Comparison of ENCODE assay signal across 8 mouse cellular contexts in genomic region chr6:31564182-31564531, GRCm38 (mm10). TPM values are rescaled to one million over a fixed set of nuclear protein-coding genes. Genes with fewer than 3 reads are reported as not detected.
DNase-seq lines count a peak whose midpoint lies in the region; ATAC-seq and TF ChIP-seq lines count a peak whose summit lies in the region.

No protein-coding gene starts in this region.

- peak overlapping the region; percentile 87 for H3K4me2 ChIP-seq in heart, embryonic 15.5 days
- H3K4me2 ChIP-seq in forebrain, embryonic 16.5 days (ENCODE audit: low read length): peak overlapping the region; percentile 94
- peak overlapping the region; percentile 98 for H3K4me2 ChIP-seq in liver, postnatal 0 days (ENCODE audit: low read depth, low read length)

- peak overlapping the region; percentile 77 for H3K9ac ChIP-seq in heart, embryonic 15.5 days
- H3K9ac ChIP-seq in MEL (ENCODE audit: control insufficient read depth, low read depth, low read length, poor library complexity, severe bottlenecking): peak overlapping the region; percentile 62
- peak overlapping the region; percentile 89 for H3K9ac ChIP-seq in forebrain, embryonic 16.5 days (replicated peaks; ENCODE audit: low read depth, low read length)
- H3K9ac ChIP-seq in liver, postnatal 0 days (replicated peaks): peak overlapping the region; percentile 65

- peak; percentile 44; the same call in 1 of the 2 replicates for ATAC-seq in heart, embryonic 15.5 days (replicated peaks; ENCODE audit: insufficient number of reproducible peaks, insufficient read depth, low FRiP score, low read depth)
- peak; percentile 41 for ATAC-seq in forebrain, embryonic 16.5 days
- ATAC-seq in liver, postnatal 0 days: no peak; the same call in 1 of the 2 replicates

- no peaks in the 10 kb centered on the region for H3K9me3 ChIP-seq in heart, embryonic 15.5 days (replicated peaks)
- no peaks in the 10 kb centered on the region for H3K9me3 ChIP-seq in MEL (replicated peaks; ENCODE audit: insufficient read depth, low read length)
- H3K9me3 ChIP-seq in forebrain, embryonic 16.5 days (ENCODE audit: control insufficient read depth, low read length): no peaks in the 10 kb centered on the region
- no peaks in the 10 kb centered on the region for H3K9me3 ChIP-seq in liver, postnatal 0 days (ENCODE audit: low read length)

- no peak for TF ChIP-seq POLR2A in MEL (IDR thresholded peaks at IDR 0.05; ENCODE audit: control insufficient read depth in 1 of 2, insufficient read depth in 1 of 2, low read depth in 1 of 2, low read length in 2 of 2, poor library complexity in 1 of 2)

- H3K27me3 ChIP-seq in heart, embryonic 15.5 days: peaks cover 18% of the 10 kb centered on the region
- no peaks in the 10 kb centered on the region for H3K27me3 ChIP-seq in MEL (ENCODE audit: control insufficient read depth in 1 of 2, insufficient read depth in 2 of 2, low read length in 2 of 2)
- no peaks in the 10 kb centered on the region for H3K27me3 ChIP-seq in forebrain, embryonic 16.5 days (replicated peaks; ENCODE audit: control insufficient read depth, insufficient read depth, low read length)
- H3K27me3 ChIP-seq in liver, postnatal 0 days (ENCODE audit: insufficient read depth, low read length): peaks cover 54% of the 10 kb centered on the region

- no peak for TF ChIP-seq RAD21 in MEL (IDR thresholded peaks at IDR 0.05; ENCODE audit: low read depth, low read length)

- H3K36me3 ChIP-seq in heart, embryonic 15.5 days: no peaks in the 10 kb centered on the region
- peaks cover 0 to 5% of the 10 kb centered on the region in 2 experiments; a peak in 2 of 4 replicates for H3K36me3 ChIP-seq in MEL (ENCODE audit: control insufficient read depth in 1 of 2, insufficient read depth in 2 of 2, low read length in 2 of 2)
- H3K36me3 ChIP-seq in forebrain, embryonic 16.5 days (ENCODE audit: control insufficient read depth, insufficient read depth): no peaks in the 10 kb centered on the region
- H3K36me3 ChIP-seq in liver, postnatal 0 days (replicated peaks; ENCODE audit: insufficient read depth, low read length): no peaks in the 10 kb centered on the region

- no peak for TF ChIP-seq CTCF in MEL (IDR thresholded peaks at IDR 0.05 in 2 of 3, conservative IDR thresholded peaks at IDR 0.05 in 1 of 3; ENCODE audit: control insufficient read depth in 1 of 3, insufficient read depth in 1 of 3, low read depth in 2 of 3, low read length in 3 of 3, poor library complexity in 1 of 3, severe bottlenecking in 1 of 3)
- no peak for TF ChIP-seq CTCF in liver, postnatal 0 days (IDR thresholded peaks at IDR 0.05; ENCODE audit: low read depth)

- peaks cover 28% of the 10 kb centered on the region for H3K4me1 ChIP-seq in heart, embryonic 15.5 days (replicated peaks)
- peaks cover 0 to 15% of the 10 kb centered on the region in 2 experiments; a peak in 3 of 4 replicates for H3K4me1 ChIP-seq in MEL (ENCODE audit: control insufficient read depth in 1 of 2, insufficient read depth in 2 of 2, low read length in 2 of 2)
- peaks cover 32% of the 10 kb centered on the region for H3K4me1 ChIP-seq in forebrain, embryonic 16.5 days (replicated peaks; ENCODE audit: control insufficient read depth, insufficient read depth, low read length)
- H3K4me1 ChIP-seq in liver, postnatal 0 days (ENCODE audit: insufficient read depth): peaks cover 28% of the 10 kb centered on the region

- WGBS in heart, embryonic 15.5 days: under 1% methylated on average over 18 of the region's 18 CpGs
- under 1% methylated on average over 18 of the region's 18 CpGs for WGBS in forebrain, embryonic 16.5 days
- WGBS in liver, postnatal 0 days (ENCODE audit: insufficient replicate concordance): under 1% methylated on average over 18 of the region's 18 CpGs

- no peak for TF ChIP-seq EP300 in MEL (IDR thresholded peaks at IDR 0.05; ENCODE audit: low read depth in 1 of 2, low read length in 2 of 2)
- no peak for TF ChIP-seq EP300 in liver, postnatal 0 days (IDR thresholded peaks at IDR 0.05; ENCODE audit: low read depth)

- no peak for DNase-seq in heart, postnatal 4 days
- no peak for DNase-seq in MEL (ENCODE audit: low read depth, low spot score)
- no peak for DNase-seq in liver, postnatal 0 days
- no peak for DNase-seq in thymus, postnatal 0 days (ENCODE audit: low spot score)
- no peak for DNase-seq in ovary, postnatal 36 days (ENCODE audit: low spot score)
- no peak for DNase-seq in urinary bladder, adult 2 months (ENCODE audit: low spot score)

- peak overlapping the region; percentile 61 for H3K4me3 ChIP-seq in heart, embryonic 15.5 days
- H3K4me3 ChIP-seq in MEL (ENCODE audit: control insufficient read depth in 1 of 2, insufficient read depth in 1 of 2, low read depth in 2 of 2, low read length in 2 of 2): peak overlapping the region; percentile 59 to 80
- peak overlapping the region; percentile 75 for H3K4me3 ChIP-seq in forebrain, embryonic 16.5 days (replicated peaks; ENCODE audit: low read length)
- H3K4me3 ChIP-seq in liver, postnatal 0 days (ENCODE audit: low read depth, low read length): peak overlapping the region; percentile 76

- H3K79me2 ChIP-seq in MEL (ENCODE audit: control insufficient read depth, insufficient read depth, low read length, poor library complexity): peaks cover 13% of the 10 kb centered on the region

- no peak overlapping the region; the same call in 1 of the 2 replicates for H3K27ac ChIP-seq in heart, embryonic 15.5 days
- no peak overlapping the region for H3K27ac ChIP-seq in MEL (ENCODE audit: control insufficient read depth, low read depth, low read length)
- H3K27ac ChIP-seq in forebrain, embryonic 16.5 days (ENCODE audit: low read length): peak overlapping the region; percentile 21; the same call in 1 of the 2 replicates
- H3K27ac ChIP-seq in liver, postnatal 0 days (ENCODE audit: low read depth): no peak overlapping the region

TF ChIP-seq in MEL, 35 proteins besides CTCF, POLR2A, EP300 and RAD21:
- TF ChIP-seq USF2 (IDR thresholded peaks at IDR 0.05; ENCODE audit: borderline replicate concordance in 1 of 2, insufficient read depth in 1 of 2, low read depth in 1 of 2, low read length in 2 of 2) (no peak), ZC3H11A (IDR thresholded peaks at IDR 0.05; ENCODE audit: low read depth, low read length) (no peak), TAL1 (IDR thresholded peaks at IDR 0.05; ENCODE audit: low read length) (peak; percentile 56)

RNA-seq across cellular contexts. Expression of gene Podxl, which starts 0.4 kb away (rescaled TPM):
- 17.5 and 20.7 TPM in 2 replicates for polyA plus RNA-seq in heart, embryonic 15.5 days (2015; fragmentation: Nextera tagmentation; extraction: Ambion mirVana)
- 10 to 100 TPM; 68.6 to 78.1 TPM for total RNA-seq in heart, postnatal 4 days (2021)
- 14.2 and 19.1 TPM in 2 replicates for total RNA-seq in MEL (2012; rRNA removed)
- polyA plus RNA-seq in MEL (2012; ENCODE audit: insufficient read depth in 1 of 2, insufficient read length in 2 of 2, low read depth in 1 of 2, low replicate concordance in 2 of 2, missing spikeins in 1 of 2): 10 to 100 TPM in 1 of 2 experiments, not detected in 1; 40.8 TPM
- polyA plus RNA-seq in forebrain, embryonic 16.5 days (2015; fragmentation: Nextera tagmentation; extraction: Ambion mirVana): 11.4 and 12.5 TPM in 2 replicates
- polyA plus RNA-seq in liver, postnatal 0 days (2015; fragmentation: Nextera tagmentation; extraction: Ambion mirVana): 1.5 and 2.8 TPM in 2 replicates
- polyA plus RNA-seq in thymus, postnatal 0 days (2015; fragmentation: Nextera tagmentation; extraction: Ambion mirVana): 1.5 and 1.6 TPM in 2 replicates
- polyA plus RNA-seq in urinary bladder, adult 2 months (2012; rRNA removed): 23.1 and 32.5 TPM in 2 replicates
